Mouse (Mus musculus) midbrain, embryonic 16.5 days (tissue): ENCODE measurements around the gene Dmrt3. TPM values are rescaled to one million over a fixed set of nuclear protein-coding genes. Genes with fewer than 3 reads are reported as not detected.

Source experiments
- ATAC-seq: fragments of 200-750 bp; cut with Nextera tagmentation; 2 replicates; pipeline ENCODE4 v1.8.0; 2017; ENCODE audit warnings: moderate TSS enrichment
- H3K27ac ChIP-seq: fragments of 300-500 bp; sonication (generic); 2 replicates; pipeline ENCODE4 v1.5.1; 2014; ENCODE audit warnings: mild to moderate bottlenecking, low read length, mixed read lengths
- H3K27me3 ChIP-seq: fragments of 300-500 bp; sonication (generic); 2 replicates; pipeline ENCODE4 v1.6.1; 2014; ENCODE audit warnings: low read depth, low read length, mixed read lengths; ENCODE audit not compliant: control insufficient read depth, insufficient read depth
- H3K36me3 ChIP-seq: fragments of 300-500 bp; sonication (generic); 2 replicates; pipeline ENCODE4 v1.6.1; 2014; ENCODE audit warnings: mild to moderate bottlenecking, low read length, moderate library complexity, mixed read lengths; ENCODE audit not compliant: control insufficient read depth, insufficient read depth
- H3K4me1 ChIP-seq: fragments of 300-500 bp; sonication (generic); 2 replicates; pipeline ENCODE4 v1.6.1; 2014; ENCODE audit warnings: mild to moderate bottlenecking, low read length, mixed read lengths; ENCODE audit not compliant: control insufficient read depth, insufficient read depth
- H3K4me2 ChIP-seq: fragments of 300-500 bp; sonication (generic); 2 replicates; pipeline ENCODE4 v1.6.1; 2014; ENCODE audit warnings: mild to moderate bottlenecking, low read length, mixed read lengths
- H3K4me3 ChIP-seq: fragments of 300-500 bp; sonication (generic); 2 replicates; pipeline ENCODE4 v1.5.1; 2014; ENCODE audit warnings: low read depth, mild to moderate bottlenecking, low read length, moderate library complexity, mixed read lengths
- H3K9ac ChIP-seq: fragments of 300-500 bp; sonication (generic); 2 replicates; pipeline ENCODE4 v1.6.1; 2014; ENCODE audit warnings: low read depth, low read length, mixed read lengths
- H3K9me3 ChIP-seq: fragments of 300-500 bp; sonication (generic); replicated peaks from 2 replicates; pipeline ENCODE4 v1.6.1; 2014; ENCODE audit warnings: mild to moderate bottlenecking, low read length, mixed read lengths; ENCODE audit not compliant: control insufficient read depth, poor library complexity, severe bottlenecking
- WGBS: fragments of 180-500 bp; shearing (Covaris S2); extraction: QIAGEN DNeasy Blood & Tissue Kit; methylation state at CpG from one replicate; pipeline ENCODE4 v1.1.7; 2014; 5-methylcytosine and 5-hydroxymethylcytosine counted together
- polyA plus RNA-seq: library from polyadenylated mRNA; unstranded; fragments of >200 nt; fragmentation: Nextera tagmentation; extraction: Ambion mirVana; gene quantifications from 2 replicates; pipeline ENCODE4 v1.2.1, GENCODE M21; 2015

Gene Dmrt3
- not detected in 2 replicates for polyA plus RNA-seq

GRCm38 (mm10) chr19:25610015-25610410, at the start of gene Dmrt3:
TSS of gene Dmrt3 (plus strand) at chr19:25610301.
- H3K9ac ChIP-seq, result no peak within 1 kb of the TSS
- peaks cover 69% of the 10 kb centered on the region for H3K27me3 ChIP-seq
- ATAC-seq, result no peak
- peak within 1 kb of the TSS; percentile 46 for H3K4me2 ChIP-seq
- H3K4me1 ChIP-seq, result peaks cover 11% of the 10 kb centered on the region
- no peaks in the 10 kb centered on the region for H3K36me3 ChIP-seq
- peak within 1 kb of the TSS; percentile 25 for H3K4me3 ChIP-seq
- H3K27ac ChIP-seq, result no peak within 1 kb of the TSS
- WGBS, result under 1% methylated on average over 26 of the region's 29 CpGs
- no peaks in the 10 kb centered on the region for H3K9me3 ChIP-seq

- ATAC-seq, result no peak
- Histone ChIP-seq H3K4me1 (no peaks in the 10 kb centered on the region), H3K4me2 (no peak overlapping the region), H3K9ac (no peak overlapping the region), H3K36me3 (no peaks in the 10 kb centered on the region), H3K27me3 (no peaks in the 10 kb centered on the region), H3K27ac (no peak overlapping the region), H3K9me3 (peaks cover 5% of the 10 kb centered on the region; the same call in 1 of the 2 replicates), H3K4me3 (no peak overlapping the region)
- WGBS, result 87% methylated on average over 12 of the region's 12 CpGs
Observed at GRCm38 (mm10) chr19:25564430-25564829, 45.7 kb upstream of the Dmrt3 start.

GRCm38 (mm10) chr19:25569778-25570177, 40.3 kb upstream of the Dmrt3 start:
- H3K27me3 ChIP-seq, result no peaks in the 10 kb centered on the region
- WGBS, result 90% methylated on average over 7 of the region's 7 CpGs
- H3K4me2 ChIP-seq, result no peak overlapping the region
- no peak overlapping the region for H3K9ac ChIP-seq
- no peak for ATAC-seq
- H3K4me3 ChIP-seq, result no peak overlapping the region
- H3K36me3 ChIP-seq, result no peaks in the 10 kb centered on the region
- H3K27ac ChIP-seq, result no peak overlapping the region
- no peaks in the 10 kb centered on the region for H3K4me1 ChIP-seq
- H3K9me3 ChIP-seq, result no peaks in the 10 kb centered on the region

- no peak overlapping the region for H3K4me2 ChIP-seq
- H3K36me3 ChIP-seq, result no peaks in the 10 kb centered on the region
- no peaks in the 10 kb centered on the region; the same call in 1 of the 2 replicates for H3K4me1 ChIP-seq
- WGBS, result 55% methylated on average over 10 of the region's 10 CpGs
- no peak for ATAC-seq
- no peaks in the 10 kb centered on the region for H3K9me3 ChIP-seq
- no peak overlapping the region for H3K9ac ChIP-seq
- no peaks in the 10 kb centered on the region; the same call in 1 of the 2 replicates for H3K27me3 ChIP-seq
- H3K4me3 ChIP-seq, result no peak overlapping the region
- no peak overlapping the region for H3K27ac ChIP-seq
Observed at GRCm38 (mm10) chr19:25574431-25574830, 35.7 kb upstream of the Dmrt3 start.

- Histone ChIP-seq H3K27me3 (no peaks in the 10 kb centered on the region; the same call in 1 of the 2 replicates), H3K27ac (no peak overlapping the region), H3K36me3 (no peaks in the 10 kb centered on the region), H3K9ac (no peak overlapping the region), H3K9me3 (no peaks in the 10 kb centered on the region), H3K4me1 (no peaks in the 10 kb centered on the region; the same call in 1 of the 2 replicates), H3K4me3 (no peak overlapping the region), H3K4me2 (peak overlapping the region; percentile 32)
- WGBS, result 19% methylated on average over 17 of the region's 17 CpGs
- no peak for ATAC-seq
Observed at GRCm38 (mm10) chr19:25574981-25575814, 34.9 kb upstream of the Dmrt3 start.

- ATAC-seq, result no peak
- Histone ChIP-seq H3K36me3 (no peaks in the 10 kb centered on the region), H3K27ac (no peak overlapping the region), H3K9ac (no peak overlapping the region), H3K27me3 (no peaks in the 10 kb centered on the region; the same call in 1 of the 2 replicates), H3K4me3 (no peak overlapping the region), H3K4me2 (no peak overlapping the region), H3K4me1 (no peaks in the 10 kb centered on the region; the same call in 1 of the 2 replicates), H3K9me3 (no peaks in the 10 kb centered on the region)
- WGBS, result 98% methylated on average over 2 of the region's 2 CpGs
Observed at GRCm38 (mm10) chr19:25578358-25578757, 31.7 kb upstream of the Dmrt3 start.

- no peak for ATAC-seq
- Histone ChIP-seq H3K4me3 (no peak overlapping the region), H3K27ac (no peak overlapping the region), H3K36me3 (no peaks in the 10 kb centered on the region), H3K4me2 (no peak overlapping the region), H3K9me3 (no peaks in the 10 kb centered on the region), H3K9ac (no peak overlapping the region), H3K27me3 (no peaks in the 10 kb centered on the region; the same call in 1 of the 2 replicates), H3K4me1 (no peaks in the 10 kb centered on the region; the same call in 1 of the 2 replicates)
- WGBS, result 92% methylated on average over 2 of the region's 2 CpGs
Observed at GRCm38 (mm10) chr19:25579440-25579839, 30.7 kb upstream of the Dmrt3 start.

- H3K4me3 ChIP-seq, result no peak overlapping the region
- no peaks in the 10 kb centered on the region for H3K9me3 ChIP-seq
- no peaks in the 10 kb centered on the region for H3K36me3 ChIP-seq
- H3K27me3 ChIP-seq, result peaks cover 52% of the 10 kb centered on the region
- no peak overlapping the region for H3K4me2 ChIP-seq
- no peaks in the 10 kb centered on the region for H3K4me1 ChIP-seq
- H3K9ac ChIP-seq, result no peak overlapping the region
- no peak for ATAC-seq
- H3K27ac ChIP-seq, result no peak overlapping the region
- WGBS, result 62% methylated on average over 3 of the region's 3 CpGs
Observed at GRCm38 (mm10) chr19:25597717-25598232, 12.3 kb upstream of the Dmrt3 start.

- Histone ChIP-seq H3K4me3 (no peak overlapping the region), H3K9ac (no peak overlapping the region), H3K4me1 (no peaks in the 10 kb centered on the region), H3K27ac (no peak overlapping the region), H3K27me3 (peaks cover 53% of the 10 kb centered on the region), H3K36me3 (no peaks in the 10 kb centered on the region), H3K9me3 (no peaks in the 10 kb centered on the region), H3K4me2 (no peak overlapping the region)
- no peak for ATAC-seq
- WGBS, result 1% methylated on average over 4 of the region's 4 CpGs
Observed at GRCm38 (mm10) chr19:25598626-25599025, 11.5 kb upstream of the Dmrt3 start.
